Mouse (Mus musculus) intestine, embryonic 15.5 days (tissue): ENCODE results near the gene Igf2r. TPM values are rescaled to one million over a fixed set of nuclear protein-coding genes. Genes with fewer than 3 reads are reported as not detected.

Experiments used
- ATAC-seq: fragments of 200-750 bp; cut with Nextera tagmentation; 2 replicates; pipeline ENCODE4 v1.8.0; 2017; ENCODE audit warnings: moderate TSS enrichment, moderate library complexity
- H3K27ac ChIP-seq: fragments of 300-500 bp; sonication (generic); 2 replicates; pipeline ENCODE4 v1.5.1; 2015; ENCODE audit warnings: mild to moderate bottlenecking, inconsistent platforms
- H3K27me3 ChIP-seq: fragments of 300-500 bp; sonication (generic); replicated peaks from 2 replicates; pipeline ENCODE4 v1.6.1; 2015; ENCODE audit warnings: inconsistent platforms
- H3K36me3 ChIP-seq: fragments of 300-500 bp; sonication (generic); 2 replicates; pipeline ENCODE4 v1.6.1; 2015; ENCODE audit warnings: inconsistent platforms
- H3K4me1 ChIP-seq: fragments of 300-500 bp; sonication (generic); replicated peaks from 2 replicates; pipeline ENCODE4 v1.6.1; 2015; ENCODE audit warnings: inconsistent platforms
- H3K4me2 ChIP-seq: fragments of 300-500 bp; sonication (generic); replicated peaks from 2 replicates; pipeline ENCODE4 v1.6.1; 2015; ENCODE audit warnings: mild to moderate bottlenecking, inconsistent platforms
- H3K4me3 ChIP-seq: fragments of 300-500 bp; sonication (generic); replicated peaks from 2 replicates; pipeline ENCODE4 v1.5.1; 2015; ENCODE audit warnings: inconsistent platforms
- H3K9ac ChIP-seq: fragments of 300-500 bp; sonication (generic); 2 replicates; pipeline ENCODE4 v1.6.1; 2015; ENCODE audit warnings: inconsistent platforms
- H3K9me3 ChIP-seq: fragments of 300-500 bp; sonication (generic); 2 replicates; pipeline ENCODE4 v1.6.1; 2016; ENCODE audit warnings: inconsistent platforms
- WGBS: fragments of 180-500 bp; shearing (Covaris S2); methylation state at CpG from one replicate; pipeline ENCODE4 v1.1.7; 2015; 5-methylcytosine and 5-hydroxymethylcytosine counted together
- polyA plus RNA-seq: library from polyadenylated mRNA; unstranded; fragments of >200 nt; fragmentation: Nextera tagmentation; extraction: Ambion mirVana; gene quantifications from 2 replicates; pipeline ENCODE4 v1.2.1, GENCODE M21; 2015

Gene Igf2r
- polyA plus RNA-seq, 1 experiment from 2014 or later, result 37.5 TPM

GRCm38 (mm10) chr17:12754243-12755007 lies 15.0 kb downstream of the Igf2r start:
- Histone ChIP-seq H3K4me1 (peaks cover 80% of the 10 kb centered on the region), H3K4me2 (no peak overlapping the region), H3K4me3 (no peak overlapping the region), H3K9ac (no peak overlapping the region), H3K36me3 (no peaks in the 10 kb centered on the region; the same call in 1 of the 2 replicates), H3K27ac (0 out of 2 replicates have a peak overlapping the region, but pooled peaks have one; percentile 38), H3K9me3 (no peaks in the 10 kb centered on the region), H3K27me3 (no peaks in the 10 kb centered on the region)
- WGBS, result 57% methylated on average over 3 of the region's 3 CpGs
- ATAC-seq, result no peak

GRCm38 (mm10) chr17:12753050-12753449 lies 16.4 kb downstream of the Igf2r start:
- H3K4me3 ChIP-seq, result no peak overlapping the region
- H3K9ac ChIP-seq, result no peak overlapping the region
- no peaks in the 10 kb centered on the region for H3K27me3 ChIP-seq
- peaks cover 78% of the 10 kb centered on the region for H3K4me1 ChIP-seq
- 55% methylated on average over 4 of the region's 4 CpGs for WGBS
- no peak overlapping the region for H3K4me2 ChIP-seq
- H3K9me3 ChIP-seq, result no peaks in the 10 kb centered on the region
- ATAC-seq, result no peak
- no peaks in the 10 kb centered on the region; the same call in 1 of the 2 replicates for H3K36me3 ChIP-seq
- no peak overlapping the region for H3K27ac ChIP-seq

GRCm38 (mm10) chr17:12751641-12752040 lies 17.8 kb downstream of the Igf2r start:
- no peaks in the 10 kb centered on the region for H3K27me3 ChIP-seq
- no peak for ATAC-seq
- H3K36me3 ChIP-seq, result peaks cover 4% of the 10 kb centered on the region
- H3K27ac ChIP-seq, result no peak overlapping the region
- no peak overlapping the region for H3K9ac ChIP-seq
- H3K4me3 ChIP-seq, result no peak overlapping the region
- H3K4me2 ChIP-seq, result no peak overlapping the region
- peaks cover 67% of the 10 kb centered on the region for H3K4me1 ChIP-seq
- no peaks in the 10 kb centered on the region for H3K9me3 ChIP-seq
- whole genome bisulfite sequencing, result 38% methylated on average over 4 of the region's 4 CpGs

GRCm38 (mm10) chr17:12751218-12751617 lies 18.2 kb downstream of the Igf2r start:
- Histone ChIP-seq H3K36me3 (peaks cover 5% of the 10 kb centered on the region), H3K27me3 (no peaks in the 10 kb centered on the region), H3K27ac (peak overlapping the region; percentile 61), H3K9me3 (no peaks in the 10 kb centered on the region), H3K4me3 (no peak overlapping the region), H3K4me2 (no peak overlapping the region), H3K9ac (no peak overlapping the region), H3K4me1 (peaks cover 65% of the 10 kb centered on the region)
- WGBS, result 17% methylated on average over 4 of the region's 4 CpGs
- ATAC-seq, result no peak

GRCm38 (mm10) chr17:12750591-12751170 lies 18.8 kb downstream of the Igf2r start:
- Histone ChIP-seq H3K27ac (peak overlapping the region; percentile 61), H3K4me1 (peaks cover 60% of the 10 kb centered on the region), H3K4me2 (peak overlapping the region; percentile 7; the same call in 1 of the 2 replicates), H3K4me3 (no peak overlapping the region), H3K27me3 (no peaks in the 10 kb centered on the region), H3K36me3 (peaks cover 6% of the 10 kb centered on the region), H3K9ac (no peak overlapping the region), H3K9me3 (no peaks in the 10 kb centered on the region)
- WGBS, result 26% methylated on average over 9 of the region's 9 CpGs
- ATAC-seq, result peak; percentile 22

- ATAC-seq, result peak; percentile 81
- H3K4me1 ChIP-seq, result peaks cover 51% of the 10 kb centered on the region
- H3K36me3 ChIP-seq, result peaks cover 13% of the 10 kb centered on the region
- no peaks in the 10 kb centered on the region for H3K27me3 ChIP-seq
- H3K4me3 ChIP-seq, result no peak overlapping the region
- peak overlapping the region; percentile 20 for H3K27ac ChIP-seq
- no peak overlapping the region for H3K9ac ChIP-seq
- 17% methylated on average over 8 of the region's 8 CpGs for WGBS
- 0 out of 2 replicates have a peak overlapping the region, but pooled peaks have one; percentile 7 for H3K4me2 ChIP-seq
- no peaks in the 10 kb centered on the region for H3K9me3 ChIP-seq
Observed at GRCm38 (mm10) chr17:12749421-12750367, 19.8 kb downstream of the Igf2r start.

GRCm38 (mm10) chr17:12745761-12746160 lies 23.7 kb downstream of the Igf2r start:
- Histone ChIP-seq H3K4me2 (no peak overlapping the region), H3K27ac (no peak overlapping the region), H3K4me1 (peaks cover 33% of the 10 kb centered on the region), H3K27me3 (no peaks in the 10 kb centered on the region), H3K4me3 (no peak overlapping the region), H3K36me3 (peaks cover 39% of the 10 kb centered on the region), H3K9ac (no peak overlapping the region), H3K9me3 (no peaks in the 10 kb centered on the region)
- ATAC-seq, result no peak
- 78% methylated on average over 4 of the region's 4 CpGs for WGBS

- Histone ChIP-seq H3K36me3 (peaks cover 44% of the 10 kb centered on the region), H3K4me1 (peaks cover 28% of the 10 kb centered on the region), H3K9me3 (no peaks in the 10 kb centered on the region), H3K27me3 (no peaks in the 10 kb centered on the region), H3K4me3 (no peak overlapping the region), H3K27ac (no peak overlapping the region), H3K9ac (no peak overlapping the region), H3K4me2 (0 out of 2 replicates have a peak overlapping the region, but pooled peaks have one; percentile 56)
- WGBS, result 57% methylated on average over 1 of the region's 1 CpGs
- no peak for ATAC-seq
Observed at GRCm38 (mm10) chr17:12744071-12744470, 25.4 kb downstream of the Igf2r start.

GRCm38 (mm10) chr17:12742151-12742908 lies 27.1 kb downstream of the Igf2r start:
- 43% methylated on average over 38 of the region's 38 CpGs for WGBS

GRCm38 (mm10) chr17:12741218-12741968 lies 28.1 kb downstream of the Igf2r start:
- H3K36me3 ChIP-seq, result peaks cover 45% of the 10 kb centered on the region
- no peaks in the 10 kb centered on the region for H3K27me3 ChIP-seq
- H3K9me3 ChIP-seq, result no peaks in the 10 kb centered on the region
- H3K4me2 ChIP-seq, result peak overlapping the region; percentile 56
- peak overlapping the region; percentile 66 for H3K9ac ChIP-seq
- 44% methylated on average over 44 of the region's 45 CpGs for WGBS
- H3K4me3 ChIP-seq, result peak overlapping the region; percentile 48
- H3K27ac ChIP-seq, result peak overlapping the region; percentile 85
- ATAC-seq, result peak; percentile 88
- peaks cover 33% of the 10 kb centered on the region for H3K4me1 ChIP-seq

More at GRCm38 (mm10) chr17:12742151-12742908, 27.1 kb downstream of the Igf2r start:
- Histone ChIP-seq H3K4me3 (peak overlapping the region; percentile 48), H3K4me2 (peak overlapping the region; percentile 56), H3K36me3 (peaks cover 46% of the 10 kb centered on the region), H3K27me3 (no peaks in the 10 kb centered on the region), H3K9me3 (no peaks in the 10 kb centered on the region), H3K27ac (peak overlapping the region; percentile 85), H3K9ac (peak overlapping the region; percentile 66), H3K4me1 (peaks cover 33% of the 10 kb centered on the region)
- 0 out of 2 replicates have a peak, but pooled peaks have one; percentile 10 for ATAC-seq

- Histone ChIP-seq H3K27ac (peak overlapping the region; percentile 74), H3K4me1 (peaks cover 33% of the 10 kb centered on the region), H3K4me3 (no peak overlapping the region), H3K9me3 (no peaks in the 10 kb centered on the region), H3K9ac (no peak overlapping the region), H3K4me2 (no peak overlapping the region), H3K36me3 (peaks cover 42% of the 10 kb centered on the region), H3K27me3 (no peaks in the 10 kb centered on the region)
- ATAC-seq, result peak; percentile 60
- WGBS, result 21% methylated on average over 2 of the region's 2 CpGs
Observed at GRCm38 (mm10) chr17:12740317-12740716, 29.1 kb downstream of the Igf2r start.
